Mouse (Mus musculus) left cerebral cortex, postnatal 25 days (tissue): ENCODE results near the gene Tmem234. TPM values are rescaled to one million over a fixed set of nuclear protein-coding genes. Genes with fewer than 3 reads are reported as not detected.
A peak's percentile ranks its signal among the peaks of the same experiment; 100 is the strongest.

Source experiments
- DNase-seq, 2 experiments: peaks; one replicate each; pipeline ENCODE4 v3.0.0; 2022; ENCODE audit warnings: low spot score in 2 of 2, mixed read lengths in 1 of 2
- intact Hi-C: fragments of 180-260 bp; cut with DNase I; formaldehyde crosslinking; loops from one replicate; pipeline ENCODE4 v1.15.1; 2025
- total RNA-seq, 2 experiments: library from RNA; stranded (reverse); gene quantifications; 2 replicates each; pipeline ENCODE4 v1.2.3; 2021

Gene Tmem234
- total RNA-seq, 2 experiments from 2014 or later, result 96.6 to 96.8 TPM

GRCm38 (mm10) chr4:129576863-129577491, 23.5 kb upstream of the Tmem234 start:
- intact Hi-C loops, result no loop called here
- DNase-seq, result peak; percentile 41 to 50

DNA sequence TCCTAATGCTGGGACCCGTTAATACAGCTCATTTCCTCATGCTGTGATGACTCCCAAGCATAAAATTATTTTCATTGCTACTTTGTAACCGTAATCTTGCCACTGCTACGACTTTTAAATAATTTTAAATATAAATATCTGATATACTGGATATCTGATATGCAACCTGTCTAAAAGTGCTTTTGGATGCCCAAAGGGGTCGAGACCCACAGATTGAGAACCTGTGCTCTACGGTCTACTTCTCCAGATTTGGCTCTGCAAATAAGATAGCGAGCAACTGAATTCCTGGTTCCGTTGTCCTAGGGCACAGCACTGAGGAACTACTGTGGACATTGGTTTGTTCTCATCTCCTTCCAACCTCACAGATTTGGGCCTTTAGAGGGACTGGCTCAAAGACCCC, 22.8 kb upstream of the Tmem234 start:
- intact Hi-C loops, result no loop called here
- DNase-seq, result no peak

DNA sequence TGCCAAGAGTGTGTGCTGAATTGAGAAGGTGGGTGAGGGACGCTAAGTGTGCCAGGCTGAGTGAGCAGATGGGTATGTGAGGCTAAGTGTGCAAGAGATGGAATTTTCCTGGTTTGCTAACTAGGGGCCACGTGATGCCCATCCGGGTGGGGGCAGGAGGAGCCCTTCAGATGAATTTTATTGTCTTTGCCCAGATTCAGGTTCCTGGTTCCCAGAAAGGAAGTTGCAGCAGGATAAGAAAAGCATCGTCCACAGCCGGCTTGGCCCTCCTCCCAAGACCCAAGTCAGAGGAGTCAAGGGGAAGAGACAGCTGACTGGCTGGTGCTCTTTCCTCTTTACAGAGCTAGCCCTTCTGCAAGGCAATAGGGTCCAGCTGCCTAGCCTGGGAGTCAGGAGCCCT, 22.0 kb upstream of the Tmem234 start, which contains the start of gene Fam167b:
TSS of gene Fam167b (minus strand) at position 84 of the 400 bp plus-strand sequence.
- peak in 1 of 2 experiments; percentile 38 for DNase-seq
- intact Hi-C loops, result no loop called here

DNA sequence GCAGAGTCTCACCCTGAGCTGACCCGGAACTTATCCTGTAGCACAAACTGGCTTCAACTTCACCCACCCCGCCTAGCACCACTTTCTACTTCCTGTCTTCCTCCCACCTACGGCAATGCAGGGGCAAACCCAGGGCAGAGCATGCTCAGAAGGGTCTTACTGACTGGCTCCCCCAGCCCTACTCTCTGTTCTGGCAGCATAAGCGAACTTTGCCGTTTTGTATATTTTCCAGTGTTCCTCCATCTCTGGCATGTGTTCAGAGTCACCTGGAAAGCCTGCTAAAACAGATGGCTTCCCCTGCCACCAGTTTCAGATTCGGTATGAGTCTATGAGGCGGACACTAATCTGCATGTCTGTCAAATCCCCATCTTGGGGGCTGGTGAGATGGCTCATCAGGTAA, 20.1 kb upstream of the Tmem234 start:
- no peak for DNase-seq
- intact Hi-C loops, result no loop called here

DNA sequence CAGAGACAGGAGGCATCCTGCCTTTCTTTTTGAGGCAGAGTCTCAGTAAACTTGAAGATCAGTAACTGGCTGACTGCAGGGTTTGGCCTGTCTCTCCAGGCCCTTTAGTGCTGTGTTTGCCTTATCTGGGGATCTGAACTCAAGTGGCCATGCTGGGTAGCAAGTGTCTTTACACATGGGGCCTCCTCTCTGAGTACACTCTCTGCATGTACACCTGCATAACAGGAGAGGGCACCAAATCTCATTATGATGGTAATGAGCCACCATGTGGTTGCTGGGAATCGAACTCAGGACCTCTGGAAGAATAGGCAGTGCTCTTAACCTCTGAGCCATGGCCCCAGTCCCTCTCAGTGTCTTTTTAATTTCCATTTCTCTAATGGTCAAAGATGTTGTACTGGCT, 18.2 kb upstream of the Tmem234 start:
- intact Hi-C loops, result no loop called here
- DNase-seq, result no peak

DNA sequence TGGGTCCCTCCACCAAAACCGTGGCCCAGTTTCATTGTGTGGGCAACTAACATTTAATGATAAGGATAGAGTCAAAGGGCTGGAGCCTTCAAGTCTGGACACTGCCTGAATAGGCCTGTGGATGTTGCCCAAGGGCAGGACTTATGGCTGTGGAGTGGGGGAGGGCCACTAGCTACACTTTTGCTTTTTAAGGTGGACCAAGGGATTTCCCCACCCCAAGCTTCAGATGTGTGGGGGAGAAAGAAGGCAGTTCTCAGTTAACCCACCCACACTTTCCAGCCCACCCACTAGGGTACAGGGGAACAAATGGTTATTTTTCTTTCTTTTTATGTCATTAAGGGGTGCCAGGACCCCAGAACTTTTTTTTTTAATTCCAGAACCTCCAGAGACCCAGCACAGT, 16.1 kb upstream of the Tmem234 start:
- intact Hi-C loops, result loop anchor here (2.0 kb wide), 1 partner anchor 24 kb away; no protein-coding TSS in a partner anchor

DNA sequence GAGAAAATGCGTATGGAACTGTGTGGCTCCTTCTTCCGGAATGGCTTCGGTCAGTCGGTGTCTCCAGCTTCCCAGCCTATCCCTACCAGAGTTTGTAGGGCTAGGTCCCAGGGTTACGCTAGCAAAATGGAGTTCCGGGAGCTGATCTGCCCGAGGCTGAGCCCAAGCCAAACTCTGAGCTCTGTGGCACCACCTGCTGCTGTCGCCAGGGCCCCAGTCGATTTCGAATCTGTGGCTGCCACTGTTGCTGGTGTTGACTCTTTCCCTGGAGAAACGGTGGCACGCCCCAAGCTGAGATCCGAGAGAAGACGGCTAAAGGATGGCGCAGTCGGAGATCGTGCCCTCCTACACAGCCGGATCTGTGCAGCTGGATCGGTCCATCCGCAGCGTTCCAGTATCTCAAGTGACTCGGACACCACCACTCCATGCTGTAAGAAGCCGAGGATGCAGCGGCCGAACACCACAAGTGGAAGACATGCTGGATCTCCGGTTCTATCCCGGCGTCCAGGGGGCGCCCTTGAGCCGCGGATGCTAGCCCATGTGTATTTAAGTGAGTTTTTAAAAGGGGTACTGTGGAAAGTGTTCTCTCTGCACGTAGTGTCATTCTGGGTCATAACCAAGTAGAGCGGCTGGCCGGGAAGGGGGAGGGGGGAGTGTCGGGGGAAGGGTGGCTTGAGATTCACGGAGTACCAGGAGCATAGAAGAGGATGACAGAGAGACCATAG, 15.4 kb upstream of the Tmem234 start:
- intact Hi-C loops, result loop anchor here (2.0 kb wide), 1 partner anchor 24 kb away; no protein-coding TSS in a partner anchor

More for the DNA sequence above, 16.1 kb upstream of the Tmem234 start:
- DNase-seq, result no peak

GRCm38 (mm10) chr4:129585773-129586172, 14.7 kb upstream of the Tmem234 start:
- intact Hi-C loops, result loop anchor here (2.0 kb wide), 1 partner anchor 23 kb away; no protein-coding TSS in a partner anchor
- no peak for DNase-seq

More for the DNA sequence above, 15.4 kb upstream of the Tmem234 start:
- peak; percentile 84 to 86 for DNase-seq

GRCm38 (mm10) chr4:129586943-129587342, 13.5 kb upstream of the Tmem234 start:
- intact Hi-C loops, result no loop called here
- DNase-seq, result no peak

GRCm38 (mm10) chr4:129588865-129589264, 11.6 kb upstream of the Tmem234 start:
- no peak for DNase-seq
- intact Hi-C loops, result no loop called here

- intact Hi-C loops, result loop anchor here (2.0 to 5.0 kb wide), 3 partner anchors 24 to 106 kb away; partner anchors contain the start of gene Hdac1
- peak; percentile 82 to 89 for DNase-seq
Observed at GRCm38 (mm10) chr4:129608426-129609025, 8.1 kb downstream of the Tmem234 start.

DNA sequence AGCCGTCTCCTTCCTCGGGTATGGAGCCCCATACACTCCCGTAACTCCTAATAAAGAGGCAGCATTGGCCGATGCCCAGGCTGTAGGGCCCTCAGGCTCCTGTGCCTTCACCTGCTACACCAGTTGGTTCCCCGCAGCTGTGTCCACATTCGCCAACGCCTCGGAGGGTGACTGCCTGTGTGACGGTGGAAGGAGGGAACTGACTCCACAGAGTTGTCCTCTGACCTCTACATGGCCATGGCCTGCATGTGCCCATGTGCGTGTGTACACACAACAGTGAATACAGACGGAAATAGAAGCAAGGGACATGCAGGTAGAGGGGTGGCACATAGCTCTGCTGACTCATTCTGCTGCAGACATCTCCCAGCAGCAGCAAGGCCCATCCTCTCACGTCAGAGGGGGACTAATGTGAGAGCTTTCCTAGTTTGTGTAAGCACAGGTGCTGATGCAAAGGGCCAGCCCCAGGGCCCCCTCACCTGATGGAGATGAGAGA, 8.7 kb downstream of the Tmem234 start:
- intact Hi-C loops, result loop anchor here (2.0 to 5.0 kb wide), 3 partner anchors 24 to 107 kb away; partner anchors contain the start of gene Hdac1

DNA sequence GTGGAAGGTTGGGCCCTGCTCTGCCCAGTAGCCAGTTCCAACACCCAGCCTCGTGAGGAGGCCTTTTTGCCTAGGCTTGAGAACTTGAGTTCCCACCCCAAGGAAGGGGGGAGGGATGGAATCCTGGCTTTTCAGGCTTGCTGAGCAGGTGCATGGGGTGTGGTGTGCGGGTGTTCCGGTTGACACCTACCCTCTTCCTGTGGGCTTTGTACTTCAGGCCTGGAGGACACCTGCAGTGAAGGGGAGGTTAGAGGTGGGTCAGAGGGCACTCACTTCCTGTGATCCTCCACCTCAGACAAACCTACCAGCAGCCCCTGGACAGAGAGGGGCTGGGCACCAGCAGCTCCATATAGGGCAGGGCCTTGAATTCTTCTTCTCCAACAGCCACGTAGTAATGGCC, 9.6 kb downstream of the Tmem234 start:
- intact Hi-C loops, result no loop called here
- no peak for DNase-seq

More for the DNA sequence above, 8.7 kb downstream of the Tmem234 start:
- DNase-seq, result no peak

DNA sequence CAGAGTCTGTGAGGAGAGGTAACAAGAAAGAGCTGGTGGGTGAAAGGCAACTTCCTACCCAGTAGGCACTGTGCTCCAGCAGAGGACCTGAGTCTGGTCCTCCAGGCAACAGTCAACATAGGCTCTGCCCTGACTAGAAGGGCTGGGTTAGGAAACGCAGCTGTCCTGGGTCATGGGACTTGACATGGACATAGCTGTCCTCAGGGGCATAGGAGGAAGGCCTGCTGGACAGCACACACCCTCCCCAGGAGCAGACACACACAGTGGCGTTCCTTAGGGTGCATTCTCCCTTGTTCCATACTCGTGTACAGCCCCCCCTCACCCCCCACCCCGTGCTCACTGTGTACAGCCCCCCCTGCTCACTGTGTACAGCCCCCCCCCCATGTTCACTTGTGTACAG, 10.0 kb downstream of the Tmem234 start:
- no peak for DNase-seq
- intact Hi-C loops, result no loop called here

- DNase-seq, result no peak
- intact Hi-C loops, result no loop called here
Observed at GRCm38 (mm10) chr4:129614093-129614492, 13.6 kb downstream of the Tmem234 start, which contains the start of gene Dcdc2b. Dcdc2b (minus strand) TSS chr4:129614257.

DNA sequence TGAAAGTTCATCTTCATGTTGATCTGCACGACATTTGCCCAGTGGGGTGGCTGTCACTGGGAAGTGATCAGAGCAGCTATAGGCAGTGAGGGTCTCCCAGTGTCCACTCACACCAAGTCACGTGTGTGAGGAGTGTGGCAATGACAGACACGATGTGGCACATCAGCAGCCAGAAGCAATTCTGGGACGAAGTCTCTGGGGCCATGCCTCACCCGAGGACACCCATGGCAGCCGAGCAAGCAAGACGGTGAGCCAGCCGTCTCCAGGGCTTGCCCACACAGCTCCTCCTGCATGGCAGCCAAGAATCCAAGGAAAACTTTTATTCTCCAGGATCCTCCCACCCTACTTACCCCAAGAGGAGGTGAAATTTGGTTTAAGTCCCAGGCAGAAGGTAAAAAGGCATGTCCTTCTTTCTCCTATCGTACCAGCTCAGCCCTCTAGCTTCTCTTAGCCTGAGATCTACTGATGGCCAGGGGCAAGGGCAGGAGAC, 15.4 kb downstream of the Tmem234 start:
- DNase-seq, result peak in 1 of 2 experiments; percentile 61
- intact Hi-C loops, result no loop called here

DNA sequence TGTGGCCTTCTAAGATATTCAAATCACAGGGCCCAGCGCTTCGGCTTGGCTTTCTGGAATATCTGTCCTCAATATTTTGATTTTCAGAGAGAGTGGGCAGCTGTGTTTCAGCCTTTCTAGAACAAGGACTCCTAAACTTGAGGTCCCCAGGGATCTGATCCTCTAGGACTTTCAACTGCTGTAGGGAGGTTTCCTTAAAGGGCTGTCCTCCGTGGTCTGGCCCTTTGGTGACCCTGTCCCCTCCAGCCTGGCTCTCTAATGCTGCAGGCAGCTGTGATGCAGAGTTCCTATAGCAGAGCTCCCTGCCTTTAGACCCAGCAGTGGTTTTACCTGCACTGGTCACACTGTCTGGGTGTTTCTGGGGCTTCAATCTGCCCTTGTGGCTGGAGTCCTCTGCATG, 16.2 kb downstream of the Tmem234 start:
- DNase-seq, result no peak
- intact Hi-C loops, result no loop called here

DNA sequence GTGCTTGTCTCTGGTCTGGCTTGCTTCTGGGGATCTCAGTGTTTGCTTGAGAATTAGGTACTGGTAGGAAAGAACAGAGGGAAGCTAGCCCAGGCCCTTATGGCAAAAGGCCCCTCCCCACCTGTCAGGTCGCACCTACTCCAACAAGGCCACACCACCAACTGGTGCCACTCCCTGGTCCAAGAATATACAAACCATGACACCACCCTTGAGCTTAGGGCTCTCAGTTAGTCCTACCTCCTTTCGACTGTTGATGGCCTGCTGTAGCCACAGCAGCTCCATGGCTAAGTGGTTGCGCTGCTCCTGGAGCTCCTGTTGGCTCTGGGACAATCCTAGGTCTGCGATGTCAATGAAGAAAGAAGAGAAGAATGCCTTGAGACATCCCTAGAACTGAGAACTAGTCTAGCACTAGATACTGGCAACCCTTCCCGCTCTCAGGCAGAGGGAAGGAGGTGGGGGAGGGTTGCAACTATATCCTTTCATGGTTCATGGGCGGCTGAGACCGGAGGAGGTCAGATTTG, 16.7 kb downstream of the Tmem234 start:
- intact Hi-C loops, result no loop called here

DNA sequence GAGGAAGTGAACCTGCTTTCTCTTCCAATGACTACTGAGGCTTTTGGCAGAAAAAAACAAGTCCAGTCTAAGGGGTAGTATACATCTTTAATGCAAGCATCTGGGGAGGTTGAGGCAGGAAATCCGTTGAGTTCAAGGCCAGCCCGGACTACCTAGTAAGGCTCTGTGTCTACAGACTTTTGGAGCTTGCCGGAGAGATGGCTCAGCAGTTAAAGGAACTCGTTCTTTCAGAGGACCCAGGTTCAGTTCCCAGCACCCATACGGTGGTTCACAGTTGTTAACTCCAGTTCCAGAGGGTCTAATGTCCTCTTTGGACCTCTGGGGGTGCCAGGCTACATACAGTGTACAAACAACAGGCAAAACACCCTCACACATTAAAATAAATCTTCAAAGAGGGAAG, 17.6 kb downstream of the Tmem234 start:
- DNase-seq, result no peak
- intact Hi-C loops, result no loop called here

More for the DNA sequence above, 16.7 kb downstream of the Tmem234 start:
- DNase-seq, result no peak
